Mouse (Mus musculus) forebrain, embryonic 13.5 days (tissue): ENCODE measurements around the gene Fam24b. TPM values are rescaled to one million over a fixed set of nuclear protein-coding genes. Genes with fewer than 3 reads are reported as not detected.

Experiments
- ATAC-seq: fragments of 200-750 bp; cut with Nextera tagmentation; 2 replicates; pipeline ENCODE4 v1.8.0; 2017
- H3K27ac ChIP-seq: fragments of 300-500 bp; sonication (generic); 2 replicates; pipeline ENCODE4 v1.5.1; 2015; ENCODE audit warnings: inconsistent platforms, mild to moderate bottlenecking, moderate library complexity
- H3K27me3 ChIP-seq: fragments of 300-500 bp; sonication (generic); 2 replicates; pipeline ENCODE4 v1.6.1; 2015; ENCODE audit warnings: mild to moderate bottlenecking, inconsistent platforms
- H3K36me3 ChIP-seq: fragments of 300-500 bp; sonication (generic); 2 replicates; pipeline ENCODE4 v1.6.1; 2015; ENCODE audit warnings: mild to moderate bottlenecking, inconsistent platforms; ENCODE audit not compliant: poor library complexity, severe bottlenecking
- H3K4me1 ChIP-seq: fragments of 300-500 bp; sonication (generic); 2 replicates; pipeline ENCODE4 v1.6.1; 2015; ENCODE audit warnings: inconsistent platforms
- H3K4me2 ChIP-seq: fragments of 300-500 bp; sonication (generic); 2 replicates; pipeline ENCODE4 v1.6.1; 2015; ENCODE audit warnings: inconsistent platforms, mild to moderate bottlenecking, moderate library complexity
- H3K4me3 ChIP-seq: fragments of 300-500 bp; sonication (generic); 2 replicates; pipeline ENCODE4 v1.5.1; 2015; ENCODE audit warnings: mild to moderate bottlenecking, inconsistent platforms
- H3K9ac ChIP-seq: fragments of 300-500 bp; sonication (generic); 2 replicates; pipeline ENCODE4 v1.6.1; 2015; ENCODE audit warnings: mild to moderate bottlenecking, inconsistent platforms
- H3K9me3 ChIP-seq: fragments of 300-500 bp; sonication (generic); replicated peaks from 2 replicates; pipeline ENCODE4 v1.6.1; 2016; ENCODE audit warnings: inconsistent platforms
- WGBS: fragments of 180-500 bp; shearing (Covaris S2); methylation state at CpG from one replicate; pipeline ENCODE4 v1.1.7; 2015; 5-methylcytosine and 5-hydroxymethylcytosine counted together
- polyA plus RNA-seq: library from polyadenylated mRNA; unstranded; fragments of >200 nt; fragmentation: Nextera tagmentation; extraction: Ambion mirVana; gene quantifications from 2 replicates; pipeline ENCODE4 v1.2.1, GENCODE M21; 2015

The Fam24b gene
- polyA plus RNA-seq, 1 experiment from 2014 or later: not detected

DNA sequence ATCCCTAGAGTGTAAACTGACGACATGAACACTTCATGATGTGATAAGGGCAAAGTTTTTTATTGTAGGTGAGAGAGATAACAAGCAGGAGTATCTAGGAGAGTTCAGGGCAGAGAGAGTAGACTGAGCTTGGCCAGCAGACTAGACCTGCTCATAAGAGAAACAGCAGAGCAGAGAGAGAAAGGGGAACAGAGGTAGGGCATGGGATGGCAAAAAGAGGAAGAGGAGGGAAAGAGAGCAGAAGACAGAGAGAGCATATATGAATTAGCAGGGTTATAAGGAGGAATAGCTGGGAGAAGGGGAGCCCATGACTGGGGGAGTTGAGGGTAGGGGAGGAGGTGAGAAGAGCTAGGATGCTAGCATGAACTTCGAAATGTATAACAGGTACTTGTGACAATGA, 2.4 kb upstream of the Fam24b start:
- no peak overlapping the region for H3K4me3 ChIP-seq
- ATAC-seq: no peak
- 82% methylated on average over 2 of the region's 2 CpGs for WGBS
- H3K27ac ChIP-seq: no peak overlapping the region
- H3K9me3 ChIP-seq: no peaks in the 10 kb centered on the region
- peaks cover 4% of the 10 kb centered on the region; the same call in 1 of the 2 replicates for H3K4me1 ChIP-seq
- H3K9ac ChIP-seq: no peak overlapping the region
- H3K4me2 ChIP-seq: no peak overlapping the region
- H3K27me3 ChIP-seq: no peaks in the 10 kb centered on the region
- no peaks in the 10 kb centered on the region for H3K36me3 ChIP-seq

DNA sequence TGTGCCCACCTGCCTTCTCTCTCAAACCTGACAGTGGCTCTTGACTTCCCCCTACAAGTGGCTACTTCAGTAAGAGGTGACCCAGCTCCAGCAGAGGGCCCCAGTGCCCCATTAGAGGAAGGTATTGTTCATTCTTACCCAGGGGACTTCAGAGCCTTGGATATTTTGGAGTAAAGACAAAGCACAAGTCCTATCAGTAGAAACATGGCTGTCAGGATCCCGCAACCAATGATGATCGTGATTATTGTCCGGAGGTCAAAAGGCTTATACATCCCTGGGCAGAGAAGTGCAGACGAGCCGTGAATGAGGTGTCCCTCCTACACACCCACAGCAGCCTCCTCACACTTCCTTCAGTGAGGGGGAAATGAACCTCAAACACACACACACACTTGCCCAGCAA, 2.3 kb downstream of the Fam24b start:
- WGBS: 86% methylated on average over 5 of the region's 5 CpGs
- ATAC-seq: no peak
- no peak overlapping the region for H3K27ac ChIP-seq

DNA sequence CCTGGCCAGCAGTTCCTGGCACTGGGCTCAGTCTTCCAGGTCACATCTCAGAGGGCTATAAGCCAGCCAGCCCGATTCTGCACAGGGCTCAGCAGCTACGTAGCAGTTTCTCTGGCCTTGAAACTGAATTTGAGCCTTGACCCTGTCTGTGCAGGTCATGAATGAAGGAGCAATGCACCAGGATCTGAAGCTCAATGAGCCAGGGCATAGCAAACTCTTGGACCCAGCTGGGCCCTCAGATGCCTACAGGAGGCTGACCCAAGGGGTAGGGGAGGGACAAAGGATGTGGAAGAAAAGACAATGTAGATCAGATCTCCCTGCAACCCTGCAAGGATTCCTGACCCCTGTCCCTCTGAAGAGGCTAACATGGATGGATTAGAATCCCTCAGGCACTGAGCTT, 7.1 kb downstream of the Fam24b start, which contains the start of gene Cuzd1:
Cuzd1 (minus strand) TSS at position 101 of the 400 bp plus-strand sequence.
- H3K27me3 ChIP-seq: no peaks in the 10 kb centered on the region
- H3K36me3 ChIP-seq: no peaks in the 10 kb centered on the region
- H3K27ac ChIP-seq: no peak within 1 kb of the TSS
- WGBS: 79% methylated on average over 2 of the region's 2 CpGs
- H3K4me3 ChIP-seq: no peak within 1 kb of the TSS
- H3K4me2 ChIP-seq: no peak within 1 kb of the TSS
- H3K9me3 ChIP-seq: no peaks in the 10 kb centered on the region
- H3K9ac ChIP-seq: no peak within 1 kb of the TSS
- H3K4me1 ChIP-seq: no peaks in the 10 kb centered on the region
- ATAC-seq: no peak

More for the DNA sequence above, 2.3 kb downstream of the Fam24b start:
- no peak overlapping the region for H3K9ac ChIP-seq
- no peak overlapping the region for H3K4me3 ChIP-seq
- no peak overlapping the region for H3K4me2 ChIP-seq
- H3K4me1 ChIP-seq: no peaks in the 10 kb centered on the region
- no peaks in the 10 kb centered on the region for H3K36me3 ChIP-seq
- no peaks in the 10 kb centered on the region for H3K9me3 ChIP-seq
- no peaks in the 10 kb centered on the region for H3K27me3 ChIP-seq

DNA sequence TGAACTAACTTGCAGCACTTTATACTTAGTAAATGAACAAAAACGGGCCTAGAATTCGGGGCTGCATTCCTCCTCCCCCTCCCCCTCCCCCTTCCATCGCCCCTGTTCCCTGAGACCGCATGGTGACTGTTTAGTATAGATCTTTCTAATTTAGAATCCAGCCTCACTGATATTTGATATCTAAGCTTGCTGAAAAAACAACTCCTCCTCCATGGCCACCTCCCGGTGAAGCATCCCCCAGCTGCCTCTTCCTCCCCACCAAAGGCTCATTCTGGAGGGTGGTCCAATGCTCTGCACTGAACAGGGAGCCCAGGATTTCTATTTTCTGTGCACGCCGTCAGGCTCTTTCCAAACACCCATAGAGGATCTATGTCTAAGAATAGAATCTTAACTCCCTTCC, 11.0 kb downstream of the Fam24b start:
- no peak overlapping the region for H3K27ac ChIP-seq
- H3K4me1 ChIP-seq: no peaks in the 10 kb centered on the region
- H3K9ac ChIP-seq: no peak overlapping the region
- 85% methylated on average over 6 of the region's 7 CpGs for WGBS
- H3K36me3 ChIP-seq: no peaks in the 10 kb centered on the region
- H3K4me2 ChIP-seq: no peak overlapping the region
- no peak overlapping the region for H3K4me3 ChIP-seq
- no peaks in the 10 kb centered on the region for H3K27me3 ChIP-seq
- no peak for ATAC-seq
- H3K9me3 ChIP-seq: no peaks in the 10 kb centered on the region

DNA sequence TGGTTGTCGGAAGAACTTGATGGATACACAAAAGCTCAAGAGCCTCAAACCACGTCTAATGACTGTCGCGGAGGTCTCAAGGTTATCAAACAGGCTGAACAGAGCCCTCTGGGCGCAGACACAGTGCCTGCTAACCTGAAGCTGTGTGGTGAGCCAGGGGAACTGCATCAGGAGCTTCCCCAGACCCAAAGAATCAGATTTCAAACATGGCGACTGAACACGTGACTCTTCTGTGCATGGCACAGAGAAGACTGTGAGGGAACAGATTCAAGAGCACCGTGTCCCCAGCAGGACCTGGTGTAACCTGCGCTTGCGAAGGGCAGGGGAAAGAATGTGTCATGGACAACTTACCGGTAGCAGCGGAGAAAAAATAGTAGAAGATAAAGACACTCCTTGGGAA, 11.7 kb downstream of the Fam24b start:
- H3K4me2 ChIP-seq: no peak overlapping the region
- H3K4me1 ChIP-seq: no peaks in the 10 kb centered on the region
- 80% methylated on average over 12 of the region's 12 CpGs for WGBS
- no peak overlapping the region for H3K4me3 ChIP-seq
- H3K36me3 ChIP-seq: no peaks in the 10 kb centered on the region
- H3K9me3 ChIP-seq: no peaks in the 10 kb centered on the region
- no peak overlapping the region for H3K9ac ChIP-seq
- no peak overlapping the region for H3K27ac ChIP-seq
- no peak for ATAC-seq
- no peaks in the 10 kb centered on the region for H3K27me3 ChIP-seq

DNA sequence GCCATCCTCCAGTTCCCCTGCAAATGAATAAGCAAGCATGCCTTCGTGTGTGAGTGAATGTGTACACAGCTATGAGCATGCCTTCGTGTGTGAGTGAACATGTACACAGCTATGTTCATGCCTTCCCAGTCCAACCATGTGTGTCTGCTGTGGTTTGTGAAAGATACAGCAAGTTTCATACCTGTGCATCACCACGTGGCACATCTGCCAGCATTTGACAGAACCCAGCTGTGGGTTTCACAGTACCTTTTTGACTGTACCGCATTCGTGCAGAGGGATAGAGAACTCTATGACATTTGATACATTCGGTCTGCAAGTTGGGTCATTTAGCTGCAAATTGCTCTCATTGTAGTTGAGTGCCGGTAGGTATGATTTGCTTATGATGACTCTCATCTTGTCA, 14.8 kb downstream of the Fam24b start:
- Histone ChIP-seq H3K36me3 (no peaks in the 10 kb centered on the region), H3K4me1 (no peaks in the 10 kb centered on the region), H3K27ac (no peak overlapping the region), H3K9me3 (no peaks in the 10 kb centered on the region), H3K9ac (no peak overlapping the region), H3K27me3 (no peaks in the 10 kb centered on the region), H3K4me3 (no peak overlapping the region), H3K4me2 (no peak overlapping the region)
- WGBS: 90% methylated on average over 7 of the region's 7 CpGs
- ATAC-seq: no peak

DNA sequence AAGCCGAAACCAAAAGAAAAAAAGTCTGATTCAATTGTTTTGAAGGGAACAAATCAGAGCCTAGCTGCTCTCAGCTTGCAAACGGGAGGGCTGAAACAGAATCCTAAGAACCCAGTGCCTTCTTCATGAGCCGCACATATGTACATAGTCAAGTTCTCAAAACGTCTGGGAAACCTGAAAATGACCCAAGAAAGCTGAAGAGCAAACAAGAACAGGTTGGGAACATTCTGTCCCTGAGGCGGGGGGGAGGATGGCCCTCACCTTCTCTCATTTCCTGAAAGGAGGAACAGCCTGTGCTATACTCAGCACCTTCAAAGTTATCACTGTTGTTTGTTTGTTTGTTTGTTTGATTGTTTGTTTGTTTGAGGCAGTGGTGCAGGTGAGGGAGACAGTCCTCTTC, 22.6 kb downstream of the Fam24b start:
- Histone ChIP-seq H3K27ac (no peak overlapping the region), H3K9me3 (no peaks in the 10 kb centered on the region), H3K4me2 (no peak overlapping the region), H3K27me3 (no peaks in the 10 kb centered on the region), H3K9ac (no peak overlapping the region), H3K4me1 (no peaks in the 10 kb centered on the region), H3K4me3 (no peak overlapping the region), H3K36me3 (no peaks in the 10 kb centered on the region)
- no peak for ATAC-seq
- WGBS: 85% methylated on average over 5 of the region's 5 CpGs

DNA sequence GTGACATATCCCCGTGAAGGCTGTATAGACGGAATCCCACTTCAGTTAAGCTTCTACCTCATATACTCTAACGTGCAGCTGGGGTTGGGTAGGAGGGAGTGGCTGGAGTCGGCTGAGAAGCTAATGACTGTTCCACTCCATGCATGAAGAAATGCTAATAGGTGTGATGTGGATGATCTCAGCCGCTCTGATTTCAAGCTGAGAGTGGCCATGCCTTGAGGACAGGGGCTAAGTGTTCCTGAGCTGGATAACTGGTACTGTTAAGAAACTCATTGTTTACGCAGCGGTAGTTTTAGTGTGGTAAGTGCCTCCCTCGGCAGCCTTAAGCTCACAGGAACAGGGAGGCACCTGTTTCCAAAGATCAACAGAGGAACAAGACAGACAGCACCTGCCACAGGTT, 26.0 kb downstream of the Fam24b start:
- Histone ChIP-seq H3K27ac (no peak overlapping the region), H3K27me3 (no peaks in the 10 kb centered on the region), H3K9ac (no peak overlapping the region), H3K36me3 (no peaks in the 10 kb centered on the region), H3K9me3 (no peaks in the 10 kb centered on the region), H3K4me1 (no peaks in the 10 kb centered on the region), H3K4me2 (no peak overlapping the region), H3K4me3 (no peak overlapping the region)
- 87% methylated on average over 8 of the region's 8 CpGs for WGBS
- ATAC-seq: no peak

DNA sequence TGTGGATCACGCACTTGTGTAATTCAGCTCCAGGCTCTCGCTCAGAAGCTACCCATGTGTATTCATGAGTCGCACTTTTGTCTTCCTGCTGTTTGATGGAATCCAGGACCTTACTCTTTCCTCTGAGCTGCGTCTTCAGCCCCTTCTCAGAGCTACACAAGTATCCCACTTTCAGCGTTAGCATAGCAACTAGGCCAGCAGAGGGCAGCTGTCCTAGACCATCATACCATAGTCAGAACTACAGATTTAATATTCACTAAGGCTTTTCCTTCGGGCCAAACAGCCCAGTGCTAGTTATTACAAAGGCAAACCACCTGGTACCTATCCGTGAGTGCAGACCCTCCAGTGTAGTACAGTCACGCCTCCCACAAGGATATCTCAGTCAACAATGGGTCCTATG, 32.2 kb downstream of the Fam24b start:
- Histone ChIP-seq H3K27me3 (no peaks in the 10 kb centered on the region), H3K27ac (no peak overlapping the region), H3K4me3 (no peak overlapping the region), H3K4me2 (no peak overlapping the region), H3K9me3 (no peaks in the 10 kb centered on the region), H3K9ac (no peak overlapping the region), H3K36me3 (no peaks in the 10 kb centered on the region), H3K4me1 (no peaks in the 10 kb centered on the region)
- WGBS: 80% methylated on average over 8 of the region's 8 CpGs
- ATAC-seq: no peak

Other genes starting within 250 kb of the Fam24b start
- gene 4933402N03Rik, start 183.2 kb downstream of the Fam24b start, polyA plus RNA-seq: not detected in 2 replicates
- gene 5430419D17Rik, start 155.1 kb downstream of the Fam24b start, polyA plus RNA-seq: not detected in 2 replicates
- not detected in 2 replicates for gene Cuzd1, start 7.2 kb downstream of the Fam24b start, polyA plus RNA-seq
- not detected in 2 replicates for gene Fam24a, start 4.3 kb upstream of the Fam24b start, polyA plus RNA-seq
- gene 2310057M21Rik, start 33.2 kb upstream of the Fam24b start, polyA plus RNA-seq: 17.9 and 18.7 TPM in 2 replicates
- gene Pstk, start 41.6 kb upstream of the Fam24b start, polyA plus RNA-seq: 39.6 and 43.1 TPM in 2 replicates
- gene Ikzf5, start 81.0 kb upstream of the Fam24b start, polyA plus RNA-seq: 17.0 and 17.1 TPM in 2 replicates
- 86.1 and 89.4 TPM in 2 replicates for gene Acadsb, start 81.1 kb upstream of the Fam24b start, polyA plus RNA-seq
- 0.31 and 0.56 TPM in 2 replicates for gene Hmx3, start 213.4 kb upstream of the Fam24b start, polyA plus RNA-seq
- 0.44 and 0.99 TPM in 2 replicates for gene Hmx2, start 219.3 kb upstream of the Fam24b start, polyA plus RNA-seq
- 240 and 247 TPM in 2 replicates for gene Bub3, start 230.7 kb upstream of the Fam24b start, polyA plus RNA-seq